Mouse (Mus musculus): ENCODE results near the gene Srcin1. TPM values are rescaled to one million over a fixed set of nuclear protein-coding genes. Genes with fewer than 3 reads are reported as not detected.
A peak's percentile ranks its signal among the peaks of the same experiment; 100 is the strongest.

The Srcin1 gene
- polyA plus RNA-seq, 1 experiment from 2014 or later = 2.0 TPM

GRCm38 (mm10) chr11:97499865-97500719, 75.9 kb downstream of the Srcin1 start, which contains the start of gene 4933428G20Rik:
4933428G20Rik (minus strand) TSS chr11:97500340.
- Histone ChIP-seq H3K4me3 (replicated peaks) (peak within 1 kb of the TSS; percentile 15; the same call in 1 of the 2 replicates), H3K27me3 (peaks cover 35% of the 10 kb centered on the region), H3K9me3 (replicated peaks) (0 out of 2 replicates have a peak, but pooled peaks cover 3% of the 10 kb centered on the region), H3K36me3 (peaks cover 45% of the 10 kb centered on the region), H3K9ac (no peak within 1 kb of the TSS), H3K4me1 (peaks cover 25% of the 10 kb centered on the region), H3K4me2 (replicated peaks) (peak within 1 kb of the TSS; percentile 26), H3K27ac (replicated peaks) (no peak within 1 kb of the TSS)
- WGBS = 27% methylated on average over 88 of the region's 88 CpGs
- ATAC-seq (ENCODE audit: insufficient number of reproducible peaks, low FRiP score, low TSS enrichment, low read depth) = peak; percentile 25; the same call in 1 of the 2 replicates

GRCm38 (mm10) chr11:97497543-97497942, 78.4 kb downstream of the Srcin1 start:
- no peak overlapping the region for H3K4me3 ChIP-seq (replicated peaks)
- H3K36me3 ChIP-seq = peaks cover 68% of the 10 kb centered on the region
- ATAC-seq (ENCODE audit: insufficient number of reproducible peaks, low FRiP score, low TSS enrichment, low read depth) = no peak
- 95% methylated on average over 4 of the region's 4 CpGs for WGBS
- H3K27me3 ChIP-seq = peaks cover 35% of the 10 kb centered on the region
- H3K9me3 ChIP-seq (replicated peaks) = 0 out of 2 replicates have a peak, but pooled peaks cover 3% of the 10 kb centered on the region
- peaks cover 23% of the 10 kb centered on the region for H3K4me1 ChIP-seq
- no peak overlapping the region for H3K27ac ChIP-seq (replicated peaks)
- H3K4me2 ChIP-seq (replicated peaks) = no peak overlapping the region
- H3K9ac ChIP-seq = no peak overlapping the region

DNA sequence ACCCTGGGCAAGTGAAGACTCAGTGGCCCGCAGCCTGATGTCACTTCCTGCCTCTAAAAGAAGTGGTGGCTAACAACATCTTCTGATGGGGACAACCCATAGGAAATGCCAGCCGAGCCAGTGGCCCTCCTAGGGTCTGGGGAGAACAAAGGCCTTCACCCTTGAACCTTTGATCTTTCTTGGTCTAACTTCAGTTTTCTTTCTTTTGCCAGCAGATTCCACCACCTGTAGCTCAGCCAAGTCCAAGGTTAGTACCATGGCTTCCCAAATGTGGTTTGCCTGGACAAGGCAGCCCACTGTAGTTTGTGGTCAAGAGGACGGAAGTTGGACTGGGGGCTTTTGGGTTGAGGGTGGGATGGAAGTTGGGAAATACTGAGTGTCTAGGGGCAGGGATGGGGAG, 83.2 kb downstream of the Srcin1 start:
- ATAC-seq (ENCODE audit: insufficient number of reproducible peaks, low FRiP score, low TSS enrichment, low read depth) = no peak
- Histone ChIP-seq H3K4me1 (0 out of 2 replicates have a peak, but pooled peaks cover 6% of the 10 kb centered on the region), H3K27me3 (peaks cover 7% of the 10 kb centered on the region; the same call in 1 of the 2 replicates), H3K9ac (no peak overlapping the region), H3K4me2 (replicated peaks) (no peak overlapping the region), H3K36me3 (peaks cover 84% of the 10 kb centered on the region), H3K4me3 (replicated peaks) (no peak overlapping the region), H3K9me3 (replicated peaks) (0 out of 2 replicates have a peak, but pooled peaks cover 3% of the 10 kb centered on the region), H3K27ac (replicated peaks) (no peak overlapping the region)
- 75% methylated on average over 3 of the region's 3 CpGs for WGBS

DNA sequence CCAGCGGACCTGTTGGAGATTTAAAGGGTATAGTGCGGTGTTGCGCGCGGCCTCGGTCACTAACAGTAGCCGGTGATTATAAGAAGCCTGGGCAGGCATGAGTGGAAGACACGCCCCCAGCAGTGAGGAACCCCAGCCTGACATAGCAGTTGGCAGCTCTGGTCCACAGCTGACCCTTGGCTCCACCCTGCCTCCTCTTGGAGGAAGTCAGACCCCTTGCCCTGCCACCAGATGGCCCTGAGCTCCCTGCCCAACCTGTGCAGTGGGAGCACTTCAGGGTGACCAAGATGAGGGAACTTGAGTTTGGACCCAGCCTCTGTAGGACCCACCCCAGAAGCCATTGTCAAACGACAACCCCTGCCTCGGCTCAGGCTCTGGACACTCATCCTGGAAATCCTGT, 84.3 kb downstream of the Srcin1 start:
- peaks cover 83% of the 10 kb centered on the region for H3K36me3 ChIP-seq
- no peaks in the 10 kb centered on the region for H3K27me3 ChIP-seq
- no peak overlapping the region for H3K4me3 ChIP-seq (replicated peaks)
- no peaks in the 10 kb centered on the region for H3K9me3 ChIP-seq (replicated peaks)
- 0 out of 2 replicates have a peak, but pooled peaks cover 6% of the 10 kb centered on the region for H3K4me1 ChIP-seq
- no peak overlapping the region for H3K9ac ChIP-seq
- no peak for ATAC-seq (ENCODE audit: insufficient number of reproducible peaks, low FRiP score, low TSS enrichment, low read depth)
- WGBS = 79% methylated on average over 10 of the region's 10 CpGs
- H3K4me2 ChIP-seq (replicated peaks) = no peak overlapping the region
- no peak overlapping the region for H3K27ac ChIP-seq (replicated peaks)

DNA sequence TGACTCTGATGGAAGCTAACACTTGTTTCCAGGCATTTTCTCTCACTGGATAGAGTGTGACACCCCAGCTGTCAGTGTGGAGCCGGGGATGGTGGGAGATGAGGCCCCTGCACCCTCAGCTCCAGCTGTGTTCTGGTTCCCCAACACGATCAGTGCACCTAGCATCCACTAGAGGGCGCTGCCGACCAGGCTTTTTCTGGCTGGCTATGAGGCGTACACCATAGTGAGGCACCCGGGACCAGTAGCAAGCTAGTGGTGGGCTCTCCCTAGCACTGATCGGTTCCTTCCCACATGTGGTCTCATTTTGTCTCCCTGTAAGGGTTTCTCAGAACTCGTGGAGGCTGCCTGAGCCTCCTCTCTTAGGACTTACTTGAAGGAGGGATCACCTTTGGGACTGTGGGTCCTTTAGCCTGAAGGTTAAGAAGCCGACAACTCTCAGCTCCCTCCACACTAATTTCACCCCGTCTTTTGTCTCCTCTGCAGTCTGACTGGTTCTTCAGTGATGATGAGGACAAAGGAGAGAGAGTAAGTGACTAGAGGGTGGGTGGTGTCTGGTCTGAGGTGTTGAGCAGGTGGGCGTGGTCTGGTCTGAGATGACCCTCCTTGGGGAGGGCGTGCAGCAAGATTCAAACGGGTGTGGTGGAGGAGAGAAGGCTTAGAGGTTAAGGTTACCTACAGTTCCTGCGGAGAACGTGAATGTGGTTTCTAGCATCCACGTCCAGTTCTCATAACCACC, 86.2 kb downstream of the Srcin1 start:
- Histone ChIP-seq H3K27ac (replicated peaks) (no peak overlapping the region), H3K4me1 (0 out of 2 replicates have a peak, but pooled peaks cover 6% of the 10 kb centered on the region), H3K9ac (no peak overlapping the region), H3K9me3 (replicated peaks) (no peaks in the 10 kb centered on the region), H3K36me3 (peaks cover 75% of the 10 kb centered on the region), H3K4me3 (replicated peaks) (no peak overlapping the region), H3K4me2 (replicated peaks) (no peak overlapping the region), H3K27me3 (no peaks in the 10 kb centered on the region)
- 31% methylated on average over 16 of the region's 16 CpGs for WGBS
- no peak for ATAC-seq (ENCODE audit: insufficient number of reproducible peaks, low FRiP score, low TSS enrichment, low read depth)

GRCm38 (mm10) chr11:97487656-97488055, 88.3 kb downstream of the Srcin1 start:
- peaks cover 70% of the 10 kb centered on the region for H3K36me3 ChIP-seq

DNA sequence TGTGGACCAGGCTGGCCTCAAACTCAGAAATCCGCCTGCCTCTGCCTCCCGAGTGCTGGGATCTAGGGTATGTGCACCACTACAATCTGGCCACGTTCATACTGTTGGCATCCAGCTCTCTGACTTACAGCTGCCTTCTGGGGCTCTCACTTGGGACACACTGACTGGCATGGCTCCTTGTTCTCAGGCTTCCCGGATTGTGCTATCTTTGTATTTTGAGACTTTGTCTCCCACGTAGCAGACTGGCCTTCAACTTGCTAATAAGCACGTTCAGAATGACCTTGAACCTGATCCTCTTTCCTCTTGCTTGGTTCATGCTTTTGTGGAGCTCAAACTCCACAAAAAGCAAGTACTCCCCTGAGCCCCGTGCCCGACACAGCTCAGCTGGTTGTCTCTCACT, 90.3 kb downstream of the Srcin1 start:
- H3K9ac ChIP-seq = no peak overlapping the region
- WGBS = 80% methylated on average over 8 of the region's 8 CpGs
- no peaks in the 10 kb centered on the region for H3K9me3 ChIP-seq (replicated peaks)
- H3K27me3 ChIP-seq = no peaks in the 10 kb centered on the region
- ATAC-seq (ENCODE audit: insufficient number of reproducible peaks, low FRiP score, low TSS enrichment, low read depth) = no peak
- H3K4me1 ChIP-seq = 0 out of 2 replicates have a peak, but pooled peaks cover 6% of the 10 kb centered on the region
- no peak overlapping the region for H3K27ac ChIP-seq (replicated peaks)
- no peak overlapping the region for H3K4me3 ChIP-seq (replicated peaks)
- H3K4me2 ChIP-seq (replicated peaks) = no peak overlapping the region
- H3K36me3 ChIP-seq = peaks cover 70% of the 10 kb centered on the region

More at GRCm38 (mm10) chr11:97487656-97488055, 88.3 kb downstream of the Srcin1 start:
- Histone ChIP-seq H3K4me3 (replicated peaks) (no peak overlapping the region), H3K9ac (no peak overlapping the region), H3K4me1 (0 out of 2 replicates have a peak, but pooled peaks cover 6% of the 10 kb centered on the region), H3K9me3 (replicated peaks) (no peaks in the 10 kb centered on the region), H3K27me3 (no peaks in the 10 kb centered on the region), H3K27ac (replicated peaks) (no peak overlapping the region), H3K4me2 (replicated peaks) (no peak overlapping the region)
- no peak for ATAC-seq (ENCODE audit: insufficient number of reproducible peaks, low FRiP score, low TSS enrichment, low read depth)
- whole genome bisulfite sequencing = 79% methylated on average over 3 of the region's 3 CpGs

DNA sequence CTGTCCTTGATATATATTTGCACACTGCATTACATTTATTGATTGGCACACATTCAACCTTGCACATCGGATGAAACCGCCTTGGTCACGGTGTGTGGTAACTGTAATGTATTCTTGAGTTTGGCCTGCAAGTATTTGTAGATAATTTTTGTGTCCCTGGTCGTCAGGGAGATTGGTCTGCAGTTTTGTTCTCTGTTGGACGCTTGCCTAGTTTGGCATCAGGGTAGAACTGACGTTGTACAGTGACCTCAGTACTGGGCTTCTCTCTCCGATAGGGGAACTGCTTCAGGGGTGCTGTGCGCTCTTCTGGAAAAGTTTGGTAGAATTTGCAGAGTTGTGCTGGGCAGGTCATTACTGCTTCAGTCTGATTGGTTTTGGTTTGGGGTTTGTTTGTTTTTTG, 96.2 kb downstream of the Srcin1 start:
- WGBS = 81% methylated on average over 8 of the region's 8 CpGs
- H3K36me3 ChIP-seq = peaks cover 91% of the 10 kb centered on the region

DNA sequence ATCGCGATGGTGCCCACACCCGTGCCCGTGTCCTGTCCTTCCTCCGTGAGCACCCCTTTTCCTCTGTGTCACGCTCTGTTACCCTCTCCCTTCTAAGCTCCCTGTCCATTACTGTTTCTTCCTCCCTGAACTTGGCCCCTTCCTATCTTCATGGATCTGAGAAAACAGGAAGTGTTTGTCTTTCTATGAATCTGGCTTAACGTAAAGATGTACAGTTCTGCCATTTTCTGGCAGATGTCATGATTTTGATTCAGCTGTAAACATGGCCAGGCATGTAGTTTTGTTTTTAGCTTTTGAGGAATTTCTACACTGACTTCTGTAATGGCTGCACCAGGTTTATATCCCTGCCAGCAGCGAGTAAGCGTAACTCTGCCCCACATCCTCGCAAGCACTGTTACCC, 96.9 kb downstream of the Srcin1 start:
- Histone ChIP-seq H3K4me3 (replicated peaks) (no peak overlapping the region), H3K4me2 (replicated peaks) (no peak overlapping the region), H3K27ac (replicated peaks) (no peak overlapping the region), H3K36me3 (peaks cover 91% of the 10 kb centered on the region), H3K4me1 (no peaks in the 10 kb centered on the region), H3K9ac (no peak overlapping the region), H3K9me3 (replicated peaks) (no peaks in the 10 kb centered on the region), H3K27me3 (no peaks in the 10 kb centered on the region)
- ATAC-seq (ENCODE audit: insufficient number of reproducible peaks, low FRiP score, low TSS enrichment, low read depth) = no peak
- 78% methylated on average over 10 of the region's 10 CpGs for WGBS

More for the DNA sequence above, 96.2 kb downstream of the Srcin1 start:
- Histone ChIP-seq H3K27me3 (no peaks in the 10 kb centered on the region), H3K4me2 (replicated peaks) (no peak overlapping the region), H3K9ac (no peak overlapping the region), H3K4me3 (replicated peaks) (no peak overlapping the region), H3K9me3 (replicated peaks) (no peaks in the 10 kb centered on the region), H3K27ac (replicated peaks) (no peak overlapping the region), H3K4me1 (no peaks in the 10 kb centered on the region)
- no peak for ATAC-seq (ENCODE audit: insufficient number of reproducible peaks, low FRiP score, low TSS enrichment, low read depth)

- Histone ChIP-seq H3K4me2 (replicated peaks) (no peak overlapping the region), H3K27ac (replicated peaks) (no peak overlapping the region), H3K9ac (no peak overlapping the region), H3K4me1 (no peaks in the 10 kb centered on the region), H3K36me3 (peaks cover 96% of the 10 kb centered on the region), H3K9me3 (replicated peaks) (no peaks in the 10 kb centered on the region), H3K4me3 (replicated peaks) (no peak overlapping the region), H3K27me3 (no peaks in the 10 kb centered on the region)
- 84% methylated on average over 6 of the region's 6 CpGs for WGBS
- ATAC-seq (ENCODE audit: insufficient number of reproducible peaks, low FRiP score, low TSS enrichment, low read depth) = no peak
These were observed 97.6 kb downstream of the Srcin1 start for GRCm38 (mm10) chr11:97478345-97478744.

DNA sequence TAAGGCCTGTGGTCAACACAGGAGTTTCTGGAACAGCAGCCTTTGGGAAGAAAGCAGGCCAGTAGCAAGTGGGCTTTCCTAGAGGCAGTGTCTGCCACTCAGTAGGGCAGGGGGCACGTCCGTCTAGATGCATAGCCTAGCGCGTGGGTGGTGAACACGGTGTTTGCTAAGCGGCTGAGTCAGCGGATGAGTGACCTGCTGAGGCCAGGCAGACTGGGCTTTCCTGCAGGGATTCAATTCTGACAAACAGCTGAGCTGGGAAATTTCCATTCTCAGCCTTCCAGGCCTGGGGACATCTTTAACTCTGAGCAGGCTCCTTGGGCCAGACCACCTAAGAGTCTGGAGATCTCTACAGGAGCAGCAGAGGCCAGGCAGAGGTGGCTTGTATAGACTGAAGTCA, 98.6 kb downstream of the Srcin1 start:
- no peak overlapping the region for H3K4me3 ChIP-seq (replicated peaks)
- no peak overlapping the region for H3K4me2 ChIP-seq (replicated peaks)
- peaks cover 97% of the 10 kb centered on the region for H3K36me3 ChIP-seq
- H3K27me3 ChIP-seq = no peaks in the 10 kb centered on the region
- no peak overlapping the region for H3K9ac ChIP-seq
- WGBS = 87% methylated on average over 7 of the region's 7 CpGs
- no peaks in the 10 kb centered on the region for H3K9me3 ChIP-seq (replicated peaks)
- H3K27ac ChIP-seq (replicated peaks) = no peak overlapping the region
- no peak for ATAC-seq (ENCODE audit: insufficient number of reproducible peaks, low FRiP score, low TSS enrichment, low read depth)
- H3K4me1 ChIP-seq = no peaks in the 10 kb centered on the region

Measured in embryonic facial prominence, embryonic 15.5 days (tissue).